Mouse (Mus musculus) olfactory bulb, adult 2 months (tissue): ENCODE measurements around the gene Olfr645.

ENCODE experiments used
- CTCF ChIP-seq: fragments of 200-500 bp; IDR thresholded peaks from 2 replicates; pipeline ENCODE4 v1.5.1; 2012; ENCODE audit warnings: low read depth, mild to moderate bottlenecking, low read length, moderate library complexity; ENCODE audit not compliant: insufficient read depth
- POLR2A ChIP-seq: fragments of 200-500 bp; IDR thresholded peaks from 2 replicates; pipeline ENCODE4 v1.6.1; 2012; ENCODE audit warnings: mild to moderate bottlenecking, low read depth, low read length, moderate library complexity; ENCODE audit not compliant: insufficient read depth

DNA sequence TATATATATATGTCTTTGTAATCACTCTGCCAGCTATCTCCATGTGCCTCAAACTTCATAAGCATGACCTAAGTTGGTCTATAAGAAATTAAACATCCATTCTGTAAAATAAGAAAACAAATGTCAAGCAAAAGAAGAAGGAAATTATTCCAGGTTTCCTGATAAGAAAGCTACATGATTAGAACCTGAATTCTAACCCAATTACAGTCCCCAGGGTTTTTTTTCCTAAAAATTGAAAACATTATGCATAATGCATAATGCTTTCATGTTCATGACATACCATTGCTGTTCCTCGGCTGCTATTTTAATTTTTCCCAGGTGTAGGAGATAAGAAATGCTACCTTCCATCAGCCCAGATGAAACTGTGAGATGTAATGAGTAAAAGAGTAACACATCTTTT lies at the start of gene Olfr645:
- no peak for TF ChIP-seq POLR2A
- TF ChIP-seq CTCF, result no peak
